Mouse (Mus musculus) embryonic facial prominence, embryonic 10.5 days (tissue): ENCODE measurements around the gene Rac3. TPM values are rescaled to one million over a fixed set of nuclear protein-coding genes. Genes with fewer than 3 reads are reported as not detected.

Experiments
- DNase-seq: peaks from one replicate; pipeline ENCODE4 v3.0.0-alpha.2; 2017; ENCODE audit warnings: low spot score
- H3K27ac ChIP-seq: fragments of 300-500 bp; sonication (generic); replicated peaks from 2 replicates; pipeline ENCODE4 v1.5.1; 2016; ENCODE audit warnings: mild to moderate bottlenecking
- H3K27me3 ChIP-seq: fragments of 300-500 bp; sonication (generic); replicated peaks from 2 replicates; pipeline ENCODE4 v1.6.1; 2016; ENCODE audit warnings: low read depth, mild to moderate bottlenecking; ENCODE audit not compliant: poor library complexity, severe bottlenecking
- H3K36me3 ChIP-seq: fragments of 300-500 bp; sonication (generic); replicated peaks from 2 replicates; pipeline ENCODE4 v1.6.1; 2016; ENCODE audit warnings: mild to moderate bottlenecking, moderate library complexity
- H3K4me1 ChIP-seq: fragments of 300-500 bp; sonication (generic); 2 replicates; pipeline ENCODE4 v1.6.1; 2016
- H3K4me3 ChIP-seq: fragments of 300-500 bp; sonication (generic); 2 replicates; pipeline ENCODE4 v1.5.1; 2016; ENCODE audit warnings: mild to moderate bottlenecking, moderate library complexity
- H3K9me3 ChIP-seq: fragments of 300-500 bp; sonication (generic); 2 replicates; pipeline ENCODE4 v1.6.1; 2016; ENCODE audit warnings: mild to moderate bottlenecking
- WGBS: fragments of 180-500 bp; shearing (Covaris S2); methylation state at CpG from one replicate; pipeline ENCODE4 v1.1.7; 2016; 5-methylcytosine and 5-hydroxymethylcytosine counted together
- polyA plus RNA-seq: library from polyadenylated mRNA; unstranded; fragments of >200 nt; fragmentation: Nextera tagmentation; extraction: Ambion mirVana; gene quantifications from 2 replicates; pipeline ENCODE4 v1.2.1, GENCODE M21; 2016

Rac3 gene
- polyA plus RNA-seq, 1 experiment from 2014 or later = 31.2 TPM

DNA sequence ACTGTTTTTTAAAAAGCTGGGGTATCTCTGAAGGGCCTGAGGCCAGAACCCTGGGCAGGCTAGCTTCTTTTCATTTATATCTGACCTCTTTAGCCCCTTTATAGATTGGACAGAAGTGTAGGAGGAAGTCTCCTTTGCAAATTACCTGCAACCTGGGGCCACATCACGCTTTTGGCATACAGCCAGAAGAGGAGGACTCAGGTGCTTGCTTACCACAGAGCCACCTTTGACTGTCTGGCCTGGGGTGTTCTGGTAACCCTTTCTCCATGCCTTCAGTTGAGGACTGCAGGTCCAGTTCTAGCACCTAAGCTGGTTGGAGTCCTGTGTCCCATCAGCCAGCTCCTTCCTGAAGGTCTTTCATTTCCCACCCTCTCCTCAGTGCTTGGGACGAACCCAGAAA is 11.7 kb upstream of the Rac3 start:
- Histone ChIP-seq H3K27me3 (0 out of 2 replicates have a peak, but pooled peaks cover 4% of the 10 kb centered on the region), H3K36me3 (peaks cover 36% of the 10 kb centered on the region), H3K4me1 (peaks cover 79% of the 10 kb centered on the region), H3K4me3 (no peak overlapping the region), H3K9me3 (no peaks in the 10 kb centered on the region), H3K27ac (no peak overlapping the region)
- 88% methylated on average over 2 of the region's 2 CpGs for WGBS
- DNase-seq = no peak

DNA sequence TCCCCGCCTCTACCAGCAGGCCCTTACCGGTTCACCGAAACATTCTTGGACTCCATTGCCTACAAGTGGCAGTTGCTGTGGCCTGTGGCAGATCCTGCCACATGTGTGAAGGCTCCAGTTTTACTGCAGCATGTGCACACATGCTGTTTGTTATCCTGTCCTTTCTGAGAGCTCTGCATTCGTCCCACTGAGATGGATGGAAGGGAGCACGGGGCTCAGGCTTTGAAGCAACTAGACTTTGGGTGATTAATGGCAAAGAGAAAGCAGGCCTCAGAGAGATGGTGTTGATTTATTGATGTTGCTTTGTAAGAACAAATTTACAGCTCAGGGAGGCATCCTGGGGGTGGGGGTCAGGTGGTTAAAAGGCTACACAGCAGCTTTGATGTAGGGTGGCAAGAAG is 10.6 kb upstream of the Rac3 start:
- Histone ChIP-seq H3K27me3 (0 out of 2 replicates have a peak, but pooled peaks cover 4% of the 10 kb centered on the region), H3K4me1 (peaks cover 79% of the 10 kb centered on the region), H3K4me3 (no peak overlapping the region), H3K9me3 (no peaks in the 10 kb centered on the region), H3K36me3 (peaks cover 41% of the 10 kb centered on the region), H3K27ac (no peak overlapping the region)
- no peak for DNase-seq
- WGBS = 87% methylated on average over 5 of the region's 5 CpGs

- Histone ChIP-seq H3K27ac (no peak overlapping the region), H3K4me1 (peaks cover 65% of the 10 kb centered on the region), H3K9me3 (no peaks in the 10 kb centered on the region), H3K36me3 (peaks cover 54% of the 10 kb centered on the region), H3K27me3 (no peaks in the 10 kb centered on the region), H3K4me3 (peak overlapping the region; percentile 76)
- no peak for DNase-seq
- WGBS = 65% methylated on average over 8 of the region's 8 CpGs
These were observed 9.2 kb upstream of the Rac3 start for GRCm38 (mm10) chr11:120711980-120712604.

- Histone ChIP-seq H3K27ac (peak overlapping the region; percentile 82), H3K4me1 (peaks cover 57% of the 10 kb centered on the region), H3K9me3 (no peaks in the 10 kb centered on the region), H3K36me3 (peaks cover 63% of the 10 kb centered on the region), H3K4me3 (peak overlapping the region; percentile 76), H3K27me3 (no peaks in the 10 kb centered on the region)
- DNase-seq = peak; percentile 85
- WGBS = 1% methylated on average over 38 of the region's 38 CpGs
These were observed 8.3 kb upstream of the Rac3 start for GRCm38 (mm10) chr11:120712771-120713568.

- Histone ChIP-seq H3K4me3 (peak within 1 kb of the TSS; percentile 76), H3K27ac (peak within 1 kb of the TSS; percentile 82), H3K27me3 (no peaks in the 10 kb centered on the region), H3K36me3 (peaks cover 64% of the 10 kb centered on the region), H3K9me3 (no peaks in the 10 kb centered on the region), H3K4me1 (peaks cover 48% of the 10 kb centered on the region)
- DNase-seq = peak; percentile 97
- 2% methylated on average over 53 of the region's 53 CpGs for whole genome bisulfite sequencing
These were observed 7.4 kb upstream of the Rac3 start, which contains the start of the genes Cenpx and Lrrc45 for GRCm38 (mm10) chr11:120713580-120714518. Gene Cenpx, minus strand, starts transcription at chr11:120713738. Gene Lrrc45, plus strand, starts transcription at chr11:120713925.

- H3K27ac ChIP-seq = peak overlapping the region; percentile 82
- WGBS = 61% methylated on average over 10 of the region's 10 CpGs
- DNase-seq = no peak
- peaks cover 41% of the 10 kb centered on the region for H3K4me1 ChIP-seq
- no peaks in the 10 kb centered on the region for H3K27me3 ChIP-seq
- H3K4me3 ChIP-seq = peak overlapping the region; percentile 76
- H3K9me3 ChIP-seq = no peaks in the 10 kb centered on the region
- peaks cover 64% of the 10 kb centered on the region for H3K36me3 ChIP-seq
These were observed 6.7 kb upstream of the Rac3 start for GRCm38 (mm10) chr11:120714546-120714945.

DNA sequence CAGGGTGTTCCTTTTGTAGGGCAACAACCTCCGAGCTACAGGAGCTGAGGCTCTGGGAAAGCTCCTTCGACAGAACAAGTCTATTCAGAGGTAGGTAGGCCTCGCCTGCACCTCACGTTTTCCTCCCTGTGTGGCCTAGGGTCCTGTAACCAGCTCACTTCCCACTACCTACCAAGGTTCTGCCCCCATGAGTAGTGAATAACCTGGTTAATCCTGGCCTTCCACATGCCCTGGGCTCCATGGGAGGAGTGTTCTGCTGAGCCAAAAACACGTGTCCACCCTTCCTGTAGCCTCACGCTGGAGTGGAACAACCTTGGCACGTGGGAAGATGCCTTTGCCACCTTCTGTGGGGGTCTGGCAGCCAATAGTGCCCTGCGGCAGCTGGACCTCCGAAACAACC is 6.1 kb upstream of the Rac3 start:
- DNase-seq = no peak
- Histone ChIP-seq H3K4me1 (peaks cover 38% of the 10 kb centered on the region), H3K4me3 (peak overlapping the region; percentile 76; the same call in 1 of the 2 replicates), H3K9me3 (no peaks in the 10 kb centered on the region), H3K27me3 (0 out of 2 replicates have a peak, but pooled peaks cover 4% of the 10 kb centered on the region), H3K27ac (no peak overlapping the region), H3K36me3 (peaks cover 64% of the 10 kb centered on the region)
- whole genome bisulfite sequencing = 90% methylated on average over 9 of the region's 9 CpGs

DNA sequence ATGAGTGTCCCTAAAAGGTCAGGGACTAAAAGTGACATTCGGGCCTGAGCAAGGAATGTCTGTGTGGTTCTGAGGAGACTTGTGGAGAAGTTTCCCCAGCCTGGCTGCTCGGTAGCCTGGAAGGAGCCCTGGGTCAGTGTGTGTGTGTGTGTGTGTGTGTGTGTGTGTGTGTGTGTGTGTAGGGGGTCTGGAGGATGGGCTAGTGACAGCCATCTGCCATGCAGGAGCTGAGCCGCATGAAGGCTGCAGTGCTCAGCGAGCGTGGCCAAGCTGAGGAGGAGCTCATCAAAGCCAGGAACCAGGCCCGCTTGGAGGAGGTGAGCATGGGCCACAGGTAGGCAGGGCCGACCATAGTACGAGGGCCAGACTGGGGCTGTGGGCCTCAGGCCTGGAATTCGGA is 2.0 kb upstream of the Rac3 start:
- H3K4me3 ChIP-seq = 0 out of 2 replicates have a peak overlapping the region, but pooled peaks have one; percentile 3
- 95% methylated on average over 9 of the region's 9 CpGs for WGBS

DNA sequence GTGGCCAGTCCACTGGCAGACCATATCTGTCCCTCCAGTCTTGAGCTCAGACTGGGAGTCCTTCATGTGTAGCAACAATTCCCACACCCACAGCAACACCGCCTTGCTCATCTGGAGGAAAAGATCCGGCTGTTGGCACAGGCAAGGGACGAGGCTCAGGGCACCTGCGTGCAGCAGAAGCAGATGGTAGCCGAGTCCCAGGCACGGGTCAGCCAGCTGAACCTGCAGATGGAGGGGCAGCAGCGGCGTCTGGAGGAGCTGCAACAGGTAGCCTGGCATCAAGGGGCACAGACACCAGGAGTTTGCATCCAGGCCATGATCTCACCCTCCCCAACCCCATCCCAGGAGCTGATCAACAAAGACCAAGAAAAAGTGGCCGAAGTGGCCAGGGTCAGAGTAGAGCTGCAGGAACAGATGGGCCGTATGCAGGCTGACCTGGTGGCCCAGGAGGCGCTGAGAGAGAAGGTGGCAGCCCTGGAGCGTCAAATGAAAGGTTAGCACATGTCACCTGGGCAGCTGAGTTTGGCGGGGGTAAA is 1.4 kb upstream of the Rac3 start:
- no peak overlapping the region for H3K4me3 ChIP-seq
- H3K27ac ChIP-seq = no peak overlapping the region
- 90% methylated on average over 13 of the region's 13 CpGs for WGBS
- DNase-seq = no peak
- no peaks in the 10 kb centered on the region for H3K9me3 ChIP-seq
- peaks cover 32% of the 10 kb centered on the region for H3K4me1 ChIP-seq
- peaks cover 37% of the 10 kb centered on the region for H3K27me3 ChIP-seq
- H3K36me3 ChIP-seq = peaks cover 51% of the 10 kb centered on the region

More for the DNA sequence above, 2.0 kb upstream of the Rac3 start:
- no peak for DNase-seq
- no peaks in the 10 kb centered on the region for H3K9me3 ChIP-seq
- no peak overlapping the region for H3K27ac ChIP-seq
- peaks cover 39% of the 10 kb centered on the region for H3K4me1 ChIP-seq
- H3K27me3 ChIP-seq = peaks cover 36% of the 10 kb centered on the region
- H3K36me3 ChIP-seq = peaks cover 51% of the 10 kb centered on the region

DNA sequence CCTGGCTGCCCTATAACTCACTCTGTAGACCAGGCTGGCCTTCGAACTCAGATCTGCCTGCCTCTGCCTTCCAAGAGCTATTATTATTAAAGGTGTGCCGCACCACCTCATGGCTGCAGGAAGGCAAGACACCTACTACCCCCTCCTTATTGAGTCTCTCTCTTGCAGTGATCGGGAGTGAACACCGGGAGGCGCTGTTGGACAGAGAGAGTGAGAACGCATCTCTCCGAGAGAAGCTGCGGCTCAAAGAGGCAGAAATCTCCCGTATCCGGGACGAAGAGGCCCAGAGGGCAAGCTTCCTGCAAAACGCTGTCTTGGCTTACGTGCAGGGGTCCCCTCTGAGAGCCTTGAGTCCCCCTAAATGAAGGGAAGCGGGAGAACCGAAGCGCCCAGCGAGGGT is 820 bp upstream of the Rac3 start:
- Histone ChIP-seq H3K4me3 (peak overlapping the region; percentile 72), H3K27me3 (peaks cover 41% of the 10 kb centered on the region), H3K4me1 (peaks cover 27% of the 10 kb centered on the region), H3K36me3 (peaks cover 46% of the 10 kb centered on the region), H3K27ac (peak overlapping the region; percentile 75; the same call in 1 of the 2 replicates), H3K9me3 (no peaks in the 10 kb centered on the region)
- DNase-seq = peak; percentile 92
- WGBS = 12% methylated on average over 17 of the region's 17 CpGs

DNA sequence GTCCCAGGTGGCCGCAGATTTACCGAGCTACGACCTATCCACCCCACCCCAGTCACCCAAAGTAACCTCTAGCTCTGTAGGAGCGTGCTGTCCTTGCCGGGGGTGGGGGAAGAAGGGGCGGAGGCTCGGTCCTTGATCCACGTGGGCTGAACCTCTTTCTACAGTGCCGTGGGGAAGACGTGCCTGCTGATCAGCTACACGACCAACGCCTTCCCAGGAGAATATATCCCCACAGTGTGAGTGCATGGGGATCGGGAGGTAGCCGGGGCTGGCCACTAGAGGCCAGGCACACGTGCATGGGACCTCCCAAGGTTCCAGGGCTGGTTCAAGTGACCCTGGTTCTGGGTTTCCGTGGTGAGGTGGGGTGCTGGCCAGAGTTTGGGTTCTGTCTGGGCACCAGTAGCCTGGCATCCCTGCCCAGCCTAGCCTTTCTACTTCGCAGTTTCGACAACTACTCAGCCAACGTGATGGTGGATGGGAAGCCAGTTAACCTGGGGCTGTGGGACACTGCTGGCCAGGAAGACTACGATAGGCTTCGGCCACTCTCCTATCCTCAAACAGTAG is 879 bp downstream of the Rac3 start:
- Histone ChIP-seq H3K4me3 (peak overlapping the region; percentile 72), H3K27me3 (peaks cover 53% of the 10 kb centered on the region), H3K4me1 (peaks cover 35% of the 10 kb centered on the region), H3K27ac (peak overlapping the region; percentile 75), H3K9me3 (no peaks in the 10 kb centered on the region), H3K36me3 (peaks cover 30% of the 10 kb centered on the region)
- WGBS = 20% methylated on average over 21 of the region's 21 CpGs
- DNase-seq = no peak
